Mouse (Mus musculus): Measurements from ENCODE around the gene Olfr315.
"Not testable (repeated sequence)": the region's sequence is repeated elsewhere in the genome, so short reads cannot be mapped to it uniquely, and the experiment has no call there.

GRCm38 (mm10) chr11:58727896-58728650, 44.9 kb upstream of the Olfr315 start:
- not testable (repeated sequence) for TF ChIP-seq CTCF, POLR2A (IDR thresholded peaks at IDR 0.05; ENCODE audit: extremely low read depth, insufficient read depth, low read length)

Data from cortical plate, adult 2 months (tissue).